Mouse (Mus musculus): ENCODE measurements around the gene Mdga2. TPM values are rescaled to one million over a fixed set of nuclear protein-coding genes. Genes with fewer than 3 reads are reported as not detected.

Mdga2 gene
- polyA plus RNA-seq, 1 experiment from 2014 or later: 1.9 TPM

DNA sequence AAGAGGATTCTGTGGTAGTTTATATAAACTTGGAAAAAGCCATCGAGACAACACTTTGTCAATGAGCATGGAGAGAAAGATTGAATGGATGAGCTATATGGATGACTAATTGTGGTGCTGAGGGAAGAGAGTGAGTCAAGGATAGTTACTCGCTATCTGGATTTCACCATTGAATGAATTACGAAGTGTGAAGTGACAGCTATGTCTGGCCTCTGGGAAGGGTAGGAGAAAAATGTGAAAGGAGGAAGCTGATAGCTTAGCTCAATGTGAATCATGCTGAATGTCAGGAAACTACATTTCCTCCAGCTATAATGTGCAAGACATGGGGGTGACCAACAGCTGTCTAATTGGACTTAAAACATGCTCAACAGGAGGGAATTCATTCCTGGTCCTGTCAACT, 487.8 kb downstream of the Mdga2 start:
- ATAC-seq (ENCODE audit: low FRiP score, low TSS enrichment): no peak
- Histone ChIP-seq H3K9ac (replicated peaks; ENCODE audit: low read length) (no peak overlapping the region), H3K27ac (ENCODE audit: low read length) (no peak overlapping the region)

DNA sequence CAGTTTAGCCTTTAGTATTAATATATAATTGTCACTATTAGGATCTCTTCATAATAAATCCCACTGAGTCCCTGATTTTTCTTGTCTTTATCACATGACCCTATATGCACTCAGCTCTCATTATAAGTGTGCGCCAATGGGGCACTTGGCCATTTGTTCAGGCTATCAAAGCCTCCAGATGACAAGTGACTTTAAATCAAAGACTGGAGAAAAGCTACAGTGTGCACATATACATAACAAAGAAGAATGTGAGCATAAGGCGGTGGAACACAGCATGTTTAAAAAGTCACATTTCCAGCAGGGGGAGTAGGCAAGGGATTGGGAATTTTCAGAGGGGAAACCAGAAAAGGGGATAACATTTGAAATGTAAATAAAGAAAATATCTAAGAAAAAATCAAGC, 497.9 kb downstream of the Mdga2 start:
- WGBS: 70% methylated on average over 2 of the region's 2 CpGs
- no peak for ATAC-seq (ENCODE audit: low FRiP score, low TSS enrichment)
- H3K4me1 ChIP-seq (ENCODE audit: insufficient read depth, low read length): no peaks in the 10 kb centered on the region
- H3K27me3 ChIP-seq (ENCODE audit: insufficient read depth, low read length): no peaks in the 10 kb centered on the region
- no peak overlapping the region for H3K4me3 ChIP-seq (ENCODE audit: low read length)
- no peak overlapping the region for H3K9ac ChIP-seq (replicated peaks; ENCODE audit: low read length)
- no peaks in the 10 kb centered on the region for H3K9me3 ChIP-seq (ENCODE audit: low read length)
- no peaks in the 10 kb centered on the region for H3K36me3 ChIP-seq (ENCODE audit: insufficient read depth, low read length)
- no peak overlapping the region for H3K4me2 ChIP-seq (replicated peaks; ENCODE audit: low read depth, low read length)
- no peak overlapping the region for H3K27ac ChIP-seq (ENCODE audit: low read length)

More for the DNA sequence above, 487.8 kb downstream of the Mdga2 start:
- 60% methylated on average over 3 of the region's 3 CpGs for WGBS
- H3K27me3 ChIP-seq (ENCODE audit: insufficient read depth, low read length): no peaks in the 10 kb centered on the region
- H3K4me1 ChIP-seq (ENCODE audit: insufficient read depth, low read length): no peaks in the 10 kb centered on the region
- H3K4me3 ChIP-seq (ENCODE audit: low read length): no peak overlapping the region
- no peaks in the 10 kb centered on the region for H3K36me3 ChIP-seq (ENCODE audit: insufficient read depth, low read length)
- H3K4me2 ChIP-seq (replicated peaks; ENCODE audit: low read depth, low read length): no peak overlapping the region
- no peaks in the 10 kb centered on the region for H3K9me3 ChIP-seq (ENCODE audit: low read length)

DNA sequence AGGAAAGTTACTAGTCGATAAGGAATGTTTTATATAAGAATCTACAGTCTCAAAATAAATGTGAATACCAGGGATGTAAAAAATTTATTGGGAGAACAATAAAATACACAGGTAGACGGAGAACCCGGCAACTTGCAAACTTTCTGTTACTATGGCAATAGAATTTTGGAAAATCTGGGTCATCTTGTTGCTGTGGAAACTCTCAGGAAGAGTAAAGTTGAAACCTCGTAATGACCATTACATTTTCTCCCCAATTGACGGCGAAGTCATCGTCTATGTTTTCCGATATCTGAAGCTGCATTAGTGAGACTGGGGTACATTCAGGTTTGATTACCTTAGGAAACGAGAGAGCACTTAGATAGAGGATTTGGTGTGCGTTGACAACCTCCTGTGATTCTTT, 514.0 kb downstream of the Mdga2 start:
- no peaks in the 10 kb centered on the region for H3K36me3 ChIP-seq (ENCODE audit: insufficient read depth, low read length)
- no peaks in the 10 kb centered on the region for H3K27me3 ChIP-seq (ENCODE audit: insufficient read depth, low read length)
- WGBS: 80% methylated on average over 10 of the region's 10 CpGs
- no peak for ATAC-seq (ENCODE audit: low FRiP score, low TSS enrichment)
- H3K4me1 ChIP-seq (ENCODE audit: insufficient read depth, low read length): no peaks in the 10 kb centered on the region
- H3K9me3 ChIP-seq (ENCODE audit: low read length): no peaks in the 10 kb centered on the region
- H3K27ac ChIP-seq (ENCODE audit: low read length): no peak overlapping the region
- H3K9ac ChIP-seq (replicated peaks; ENCODE audit: low read length): no peak overlapping the region
- no peak overlapping the region for H3K4me2 ChIP-seq (replicated peaks; ENCODE audit: low read depth, low read length)
- H3K4me3 ChIP-seq (ENCODE audit: low read length): no peak overlapping the region

DNA sequence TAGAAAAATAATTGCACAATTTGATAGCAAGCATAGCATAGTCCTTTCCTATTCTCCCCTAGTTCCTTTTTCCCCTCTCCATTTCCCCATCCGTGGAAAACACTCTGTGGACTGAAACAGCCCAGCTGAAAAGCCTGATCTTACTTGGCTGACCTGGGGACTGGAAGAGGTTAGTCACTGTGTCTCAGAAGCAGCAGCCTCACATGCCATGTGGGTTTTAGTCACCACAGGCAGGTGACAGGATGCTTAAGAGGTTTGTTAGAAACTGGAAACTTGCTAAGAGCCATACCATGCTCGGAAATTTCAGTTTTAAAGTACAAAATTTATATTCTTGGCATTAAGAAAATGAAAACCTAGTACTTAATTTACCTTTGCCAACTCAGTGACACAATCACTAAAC, 514.9 kb downstream of the Mdga2 start:
- no peak overlapping the region for H3K9ac ChIP-seq (replicated peaks; ENCODE audit: low read length)
- no peaks in the 10 kb centered on the region for H3K36me3 ChIP-seq (ENCODE audit: insufficient read depth, low read length)
- no peak for ATAC-seq (ENCODE audit: low FRiP score, low TSS enrichment)
- no peaks in the 10 kb centered on the region for H3K9me3 ChIP-seq (ENCODE audit: low read length)
- no peaks in the 10 kb centered on the region for H3K4me1 ChIP-seq (ENCODE audit: insufficient read depth, low read length)
- H3K4me2 ChIP-seq (replicated peaks; ENCODE audit: low read depth, low read length): no peak overlapping the region
- H3K27ac ChIP-seq (ENCODE audit: low read length): no peak overlapping the region
- H3K4me3 ChIP-seq (ENCODE audit: low read length): no peak overlapping the region
- whole genome bisulfite sequencing: 26% methylated on average over 2 of the region's 2 CpGs
- no peaks in the 10 kb centered on the region for H3K27me3 ChIP-seq (ENCODE audit: insufficient read depth, low read length)

DNA sequence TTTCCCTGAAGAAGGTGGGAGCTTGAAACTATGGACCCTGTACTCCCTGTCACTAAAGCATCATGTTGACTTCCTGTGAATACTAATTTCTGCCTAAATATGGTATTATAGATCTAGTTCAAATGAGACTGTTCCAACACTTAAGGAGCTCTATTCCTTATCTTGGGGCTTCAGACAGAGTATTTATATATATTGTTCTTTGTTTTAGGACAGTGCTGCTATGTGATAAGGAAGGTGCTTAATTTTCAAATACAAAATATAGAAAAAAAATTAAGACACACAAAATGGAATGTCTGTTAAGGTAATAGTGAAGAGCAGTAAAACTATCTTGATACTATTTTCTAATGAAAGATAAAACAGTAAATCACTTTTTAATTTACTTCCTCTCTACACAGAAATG, 517.3 kb downstream of the Mdga2 start:
- H3K27ac ChIP-seq (ENCODE audit: low read length): no peak overlapping the region
- H3K27me3 ChIP-seq (ENCODE audit: insufficient read depth, low read length): no peaks in the 10 kb centered on the region
- H3K4me3 ChIP-seq (ENCODE audit: low read length): no peak overlapping the region
- ATAC-seq (ENCODE audit: low FRiP score, low TSS enrichment): no peak
- no peak overlapping the region for H3K4me2 ChIP-seq (replicated peaks; ENCODE audit: low read depth, low read length)
- H3K4me1 ChIP-seq (ENCODE audit: insufficient read depth, low read length): no peaks in the 10 kb centered on the region
- H3K9ac ChIP-seq (replicated peaks; ENCODE audit: low read length): no peak overlapping the region
- H3K9me3 ChIP-seq (ENCODE audit: low read length): no peaks in the 10 kb centered on the region
- no peaks in the 10 kb centered on the region for H3K36me3 ChIP-seq (ENCODE audit: insufficient read depth, low read length)

DNA sequence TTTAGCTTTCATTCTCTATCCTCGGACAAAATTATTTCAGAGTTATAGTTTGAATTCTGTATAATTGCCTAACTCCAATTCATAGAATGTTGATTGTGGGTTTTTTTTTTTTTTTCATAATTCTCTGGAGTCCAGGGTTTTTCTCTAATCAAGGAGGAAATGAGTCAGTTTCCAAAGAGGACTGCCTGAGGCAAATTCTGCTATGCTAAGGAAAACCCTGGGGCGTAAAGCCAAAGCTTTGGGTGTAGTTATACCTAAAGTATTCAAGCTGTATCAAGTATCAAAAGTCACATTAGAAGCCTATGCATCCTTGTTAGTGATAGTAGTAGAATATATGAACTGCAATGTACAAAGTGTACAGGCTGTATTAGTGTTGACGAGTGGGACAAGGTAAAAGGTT, 519.6 kb downstream of the Mdga2 start:
- no peaks in the 10 kb centered on the region for H3K4me1 ChIP-seq (ENCODE audit: insufficient read depth, low read length)
- 88% methylated on average over 3 of the region's 3 CpGs for WGBS
- no peak overlapping the region for H3K4me3 ChIP-seq (ENCODE audit: low read length)

DNA sequence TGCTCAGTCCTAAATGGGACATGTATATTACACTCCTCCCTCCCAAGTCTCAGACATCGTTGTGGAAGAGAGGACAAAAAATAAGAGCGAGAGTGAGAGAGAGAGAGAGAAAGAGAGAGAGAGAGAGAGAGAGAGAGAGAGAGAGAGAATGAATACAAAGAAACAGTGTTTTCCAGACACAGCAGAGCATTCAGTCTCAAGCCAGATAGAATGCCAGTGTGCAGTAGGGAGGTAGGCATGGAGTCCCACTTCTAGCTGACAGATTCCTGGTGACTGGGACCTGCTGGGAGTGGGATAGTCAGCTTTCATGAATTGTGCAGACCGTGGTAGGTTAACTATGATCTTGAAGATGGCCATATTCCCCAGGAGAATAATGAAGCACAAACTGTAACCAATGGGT, 542.8 kb downstream of the Mdga2 start:
- ATAC-seq (ENCODE audit: low FRiP score, low TSS enrichment): no peak
- WGBS: 89% methylated on average over 3 of the region's 3 CpGs

More for the DNA sequence above, 519.6 kb downstream of the Mdga2 start:
- H3K9me3 ChIP-seq (ENCODE audit: low read length): no peaks in the 10 kb centered on the region
- ATAC-seq (ENCODE audit: low FRiP score, low TSS enrichment): no peak
- H3K4me2 ChIP-seq (replicated peaks; ENCODE audit: low read depth, low read length): no peak overlapping the region
- H3K36me3 ChIP-seq (ENCODE audit: insufficient read depth, low read length): no peaks in the 10 kb centered on the region
- H3K27me3 ChIP-seq (ENCODE audit: insufficient read depth, low read length): no peaks in the 10 kb centered on the region
- H3K27ac ChIP-seq (ENCODE audit: low read length): no peak overlapping the region
- H3K9ac ChIP-seq (replicated peaks; ENCODE audit: low read length): no peak overlapping the region

DNA sequence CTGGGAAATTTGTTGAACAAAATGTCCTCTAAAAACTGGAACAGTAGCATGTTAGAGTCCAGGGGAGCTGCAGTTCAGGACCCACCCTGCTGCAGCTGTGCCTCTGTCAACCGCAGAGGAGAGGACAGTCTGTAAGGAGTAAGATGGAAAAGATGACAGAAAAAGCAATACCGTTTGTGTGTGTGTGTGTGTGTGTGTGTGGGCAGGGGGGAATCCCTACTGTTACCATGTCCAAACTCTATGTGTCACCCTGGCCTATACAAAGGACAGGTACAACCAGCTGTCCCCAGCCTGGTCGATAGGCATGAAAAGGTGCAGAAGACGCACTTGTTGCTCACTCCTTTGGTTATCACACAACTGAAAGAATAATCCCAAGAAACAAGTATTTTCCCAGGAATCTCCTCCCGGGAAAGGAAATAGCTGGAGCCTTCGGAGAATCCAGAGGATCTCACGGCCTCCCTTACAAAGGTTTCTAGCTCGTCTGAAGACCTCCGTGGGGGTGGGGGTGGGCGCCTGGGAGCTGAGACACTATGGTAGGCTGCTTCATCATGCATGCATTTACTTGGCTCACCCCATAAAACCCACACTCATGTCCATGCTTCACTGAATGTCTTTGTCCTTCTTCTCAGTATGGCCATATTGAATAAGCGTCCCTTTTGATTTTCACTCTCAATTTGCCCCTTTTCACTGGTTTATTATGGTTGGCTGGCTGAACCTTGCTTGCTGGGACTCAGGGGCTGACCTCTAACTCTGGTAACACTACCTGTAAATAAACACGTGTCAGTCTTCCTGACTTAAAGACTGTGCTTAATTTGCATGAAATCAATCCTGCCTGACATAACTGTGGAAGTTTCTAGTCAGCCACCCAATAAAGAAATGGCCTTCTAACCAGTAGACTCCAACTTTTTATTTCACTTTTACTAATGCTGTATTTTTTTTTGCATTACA, 573.5 kb downstream of the Mdga2 start:
- peak; percentile 80 for ATAC-seq (ENCODE audit: low FRiP score, low TSS enrichment)
- no peaks in the 10 kb centered on the region for H3K36me3 ChIP-seq (ENCODE audit: insufficient read depth, low read length)

More for the DNA sequence above, 542.8 kb downstream of the Mdga2 start:
- no peak overlapping the region for H3K4me2 ChIP-seq (replicated peaks; ENCODE audit: low read depth, low read length)
- no peak overlapping the region for H3K4me3 ChIP-seq (ENCODE audit: low read length)
- H3K36me3 ChIP-seq (ENCODE audit: insufficient read depth, low read length): no peaks in the 10 kb centered on the region
- H3K4me1 ChIP-seq (ENCODE audit: insufficient read depth, low read length): no peaks in the 10 kb centered on the region
- H3K27ac ChIP-seq (ENCODE audit: low read length): no peak overlapping the region
- no peaks in the 10 kb centered on the region for H3K9me3 ChIP-seq (ENCODE audit: low read length)
- H3K9ac ChIP-seq (replicated peaks; ENCODE audit: low read length): no peak overlapping the region
- no peaks in the 10 kb centered on the region for H3K27me3 ChIP-seq (ENCODE audit: insufficient read depth, low read length)

DNA sequence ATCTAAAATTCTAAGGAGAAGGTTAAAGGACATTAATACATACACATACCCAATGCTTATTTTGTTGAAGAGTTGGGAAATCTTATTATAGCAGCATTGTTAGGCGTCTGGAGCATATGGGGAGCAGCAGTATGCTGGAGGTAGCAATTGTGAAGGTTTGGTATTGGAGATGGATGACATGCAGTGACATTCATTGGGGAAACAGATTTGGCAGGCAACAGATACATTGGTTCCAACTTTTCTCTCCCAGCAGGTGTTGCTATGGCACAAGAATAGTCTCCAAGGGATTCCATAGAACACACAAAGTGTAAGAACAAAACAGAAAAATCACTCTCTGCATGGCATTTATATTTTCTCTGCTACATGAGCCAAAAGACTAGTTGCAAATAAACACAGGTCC, 581.9 kb downstream of the Mdga2 start:
- Histone ChIP-seq H3K9ac (replicated peaks; ENCODE audit: low read length) (no peak overlapping the region), H3K27ac (ENCODE audit: low read length) (no peak overlapping the region), H3K4me1 (ENCODE audit: insufficient read depth, low read length) (no peaks in the 10 kb centered on the region), H3K36me3 (ENCODE audit: insufficient read depth, low read length) (no peaks in the 10 kb centered on the region), H3K27me3 (ENCODE audit: insufficient read depth, low read length) (no peaks in the 10 kb centered on the region), H3K4me2 (replicated peaks; ENCODE audit: low read depth, low read length) (no peak overlapping the region), H3K4me3 (ENCODE audit: low read length) (no peak overlapping the region), H3K9me3 (ENCODE audit: low read length) (no peaks in the 10 kb centered on the region)
- no peak for ATAC-seq (ENCODE audit: low FRiP score, low TSS enrichment)
- WGBS: 65% methylated on average over 1 of the region's 1 CpGs

More for the DNA sequence above, 573.5 kb downstream of the Mdga2 start:
- Histone ChIP-seq H3K27ac (ENCODE audit: low read length) (no peak overlapping the region), H3K9me3 (ENCODE audit: low read length) (no peaks in the 10 kb centered on the region), H3K4me3 (ENCODE audit: low read length) (no peak overlapping the region), H3K9ac (replicated peaks; ENCODE audit: low read length) (no peak overlapping the region), H3K27me3 (ENCODE audit: insufficient read depth, low read length) (no peaks in the 10 kb centered on the region), H3K4me2 (replicated peaks; ENCODE audit: low read depth, low read length) (no peak overlapping the region), H3K4me1 (ENCODE audit: insufficient read depth, low read length) (no peaks in the 10 kb centered on the region)
- 61% methylated on average over 12 of the region's 12 CpGs for WGBS

DNA sequence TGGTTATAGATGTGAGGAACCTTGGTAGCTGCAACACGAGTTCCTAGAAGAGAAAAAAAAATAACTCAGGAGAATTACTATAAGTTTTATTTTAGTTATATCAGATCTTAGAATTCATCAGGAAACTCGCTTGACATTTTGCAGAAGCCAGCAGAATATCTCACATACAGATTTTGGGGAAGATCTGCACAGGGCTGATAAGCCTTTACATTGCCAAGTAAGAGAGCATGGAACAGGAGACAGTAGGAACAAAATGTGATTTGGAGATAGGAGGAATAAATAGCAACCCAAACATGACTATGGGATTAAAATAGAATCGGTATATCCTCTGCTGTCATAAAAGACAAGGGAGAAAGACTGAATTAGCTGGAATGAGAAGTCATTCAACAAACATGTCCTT, 602.4 kb downstream of the Mdga2 start:
- WGBS: 74% methylated on average over 3 of the region's 3 CpGs

More for the DNA sequence above, 602.4 kb downstream of the Mdga2 start:
- no peaks in the 10 kb centered on the region for H3K4me1 ChIP-seq (ENCODE audit: insufficient read depth, low read length)
- H3K4me2 ChIP-seq (replicated peaks; ENCODE audit: low read depth, low read length): no peak overlapping the region
- ATAC-seq (ENCODE audit: low FRiP score, low TSS enrichment): no peak
- H3K9ac ChIP-seq (replicated peaks; ENCODE audit: low read length): no peak overlapping the region
- no peaks in the 10 kb centered on the region for H3K27me3 ChIP-seq (ENCODE audit: insufficient read depth, low read length)
- H3K9me3 ChIP-seq (ENCODE audit: low read length): no peaks in the 10 kb centered on the region
- no peak overlapping the region for H3K27ac ChIP-seq (ENCODE audit: low read length)
- H3K36me3 ChIP-seq (ENCODE audit: insufficient read depth, low read length): no peaks in the 10 kb centered on the region
- no peak overlapping the region for H3K4me3 ChIP-seq (ENCODE audit: low read length)
